Mouse (Mus musculus) layer of hippocampus, postnatal 10 days (tissue): ENCODE data around the gene Zdhhc12. TPM values are rescaled to one million over a fixed set of nuclear protein-coding genes. Genes with fewer than 3 reads are reported as not detected.

Experiments used
- total RNA-seq, 2 experiments: library from RNA; stranded (reverse); gene quantifications; 2 replicates each; pipeline ENCODE4 v1.2.3; 2021

The Zdhhc12 gene
- total RNA-seq, 2 experiments from 2014 or later, result 19.6 to 19.7 TPM

Other genes starting within 250 kb of the Zdhhc12 start
- gene Cercam, start 224.5 kb downstream of the Zdhhc12 start, total RNA-seq, result 10 to 100 TPM; 11.9 to 15.0 TPM
- gene Odf2, start 204.4 kb downstream of the Zdhhc12 start, total RNA-seq, result 100 to 1,000 TPM; 105 to 119 TPM
- gene Gle1, start 158.2 kb downstream of the Zdhhc12 start, total RNA-seq, result 10 to 100 TPM; 43.4 to 45.0 TPM
- gene Sptan1, start 128.1 kb downstream of the Zdhhc12 start, total RNA-seq, result 1,000 to 10,000 TPM in 1 of 2 experiments, 100 to 1,000 TPM in 1; 939 to 1,018 TPM
- 10 to 100 TPM; 42.2 to 46.3 TPM for gene Wdr34, start 44.8 kb downstream of the Zdhhc12 start, total RNA-seq
- gene Set, start 36.3 kb downstream of the Zdhhc12 start, total RNA-seq, result 100 to 1,000 TPM; 231 to 233 TPM
- gene Pkn3, start 16.0 kb downstream of the Zdhhc12 start, total RNA-seq, result 1 to 10 TPM; 1.8 to 2.2 TPM
- 100 to 1,000 TPM; 121 to 126 TPM for gene Zer1, start 30.9 kb upstream of the Zdhhc12 start, total RNA-seq
- 10 to 100 TPM; 72.6 to 73.5 TPM for gene Tbc1d13, start 40.1 kb upstream of the Zdhhc12 start, total RNA-seq
- 10 to 100 TPM; 23.4 to 24.6 TPM for gene Endog, start 77.8 kb upstream of the Zdhhc12 start, total RNA-seq
- 10 to 100 TPM; 31.2 to 35.3 TPM for gene Spout1, start 84.8 kb upstream of the Zdhhc12 start, total RNA-seq
- 10 to 100 TPM; 16.4 to 17.6 TPM for gene Kyat1, start 112.2 kb upstream of the Zdhhc12 start, total RNA-seq
- 10 to 100 TPM; 54.0 to 55.9 TPM for gene Lrrc8a, start 144.1 kb upstream of the Zdhhc12 start, total RNA-seq
- 1 to 10 TPM; 5.8 to 7.2 TPM for gene Gm28035, start 146.9 kb upstream of the Zdhhc12 start, total RNA-seq
- gene Phyhd1, start 172.6 kb upstream of the Zdhhc12 start, total RNA-seq, result 10 to 100 TPM; 16.9 to 19.2 TPM
- not detected for gene Gm28038, start 187.4 kb upstream of the Zdhhc12 start, total RNA-seq
- 10 to 100 TPM; 23.8 to 24.4 TPM for gene Dolk, start 192.7 kb upstream of the Zdhhc12 start, total RNA-seq
- gene Nup188, start 192.7 kb upstream of the Zdhhc12 start, total RNA-seq, result 10 to 100 TPM; 24.6 to 30.1 TPM